In the genomic region with DNA sequence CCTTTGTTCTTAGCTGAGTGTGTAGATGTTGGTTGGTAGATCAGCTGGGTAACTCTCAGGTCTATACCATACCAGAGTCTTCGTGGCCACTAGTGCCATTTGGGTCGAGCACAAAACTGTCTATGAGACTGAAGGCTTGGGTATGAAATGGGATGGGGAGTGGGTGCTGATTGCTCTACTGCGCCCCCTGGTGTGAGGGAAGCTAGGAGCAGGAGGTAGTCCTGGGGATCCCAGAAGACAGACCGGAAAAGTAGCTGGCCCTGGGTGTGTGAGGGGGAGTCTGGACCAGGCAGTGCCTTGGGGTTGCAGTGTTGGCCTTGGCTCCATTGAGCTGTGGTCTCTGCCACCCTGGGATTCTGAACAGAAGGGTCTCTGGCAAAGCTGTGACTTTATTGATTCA, we compare ENCODE assay signal across 10 mouse cellular contexts. TPM values are rescaled to one million over a fixed set of nuclear protein-coding genes. Genes with fewer than 3 reads are reported as not detected.
A peak's percentile ranks its signal among the peaks of the same experiment; 100 is the strongest.
DNase-seq lines count a peak whose midpoint lies in the region; ATAC-seq lines count a peak whose summit lies in the region.
"Had no signal": no experiment of that assay in that cellular context is flagged by ENCODE, and none has a peak within 500 bp of the region (broad histone marks: within the 10 kb centered on the region; RNA-seq: fewer than 3 reads in every experiment).

No protein-coding gene starts in this region.

- WGBS in embryonic facial prominence, embryonic 10.5 days: 72% methylated on average over 4 of the region's 4 CpGs
- 73% methylated on average over 4 of the region's 4 CpGs for WGBS in neural tube, embryonic 15.5 days

- ATAC-seq in megakaryocyte progenitor cell, adult 5-6 weeks (replicated peaks; ENCODE audit: poor library complexity): peak; percentile 40
- no peak for ATAC-seq in neural tube, embryonic 15.5 days (ENCODE audit: low FRiP score)

- H3K4me1 ChIP-seq in embryonic facial prominence, embryonic 10.5 days: no peaks in the 10 kb centered on the region
- H3K4me1 ChIP-seq in neural tube, embryonic 15.5 days: peaks cover 18% of the 10 kb centered on the region

- peaks cover 55% of the 10 kb centered on the region for H3K36me3 ChIP-seq in embryonic facial prominence, embryonic 10.5 days (replicated peaks)
- peaks cover 49% of the 10 kb centered on the region for H3K36me3 ChIP-seq in neural tube, embryonic 15.5 days

- no peak overlapping the region for H3K4me3 ChIP-seq in embryonic facial prominence, embryonic 10.5 days
- no peak overlapping the region for H3K4me3 ChIP-seq in neural tube, embryonic 15.5 days (replicated peaks)
- H3K4me3 ChIP-seq: hindbrain, embryonic 15.5 days; neural tube, embryonic 13.5 days had no signal

- H3K27ac ChIP-seq in embryonic facial prominence, embryonic 10.5 days (replicated peaks): no peak overlapping the region
- no peak overlapping the region for H3K27ac ChIP-seq in neural tube, embryonic 15.5 days (replicated peaks)
- H3K27ac ChIP-seq: hindbrain, embryonic 15.5 days; neural tube, embryonic 13.5 days had no signal

- peak; percentile 39 to 63 for DNase-seq in cerebellum, postnatal 25 days
- DNase-seq in cerebellum, adult 9-10 months: no peak
- peak; percentile 57 for DNase-seq in right cerebral cortex, postnatal 14 days
- DNase-seq in right cerebral cortex, postnatal 25 days: no peak
- DNase-seq in embryonic facial prominence, embryonic 10.5 days (ENCODE audit: low spot score): peak; percentile 37
- DNase-seq in thymus, postnatal 4 days: peak; percentile 91

- no peak overlapping the region for H3K9ac ChIP-seq in neural tube, embryonic 15.5 days (replicated peaks)
- H3K9ac ChIP-seq: hindbrain, embryonic 15.5 days; neural tube, embryonic 13.5 days had no signal

- H3K4me2 ChIP-seq in neural tube, embryonic 15.5 days: no peak overlapping the region
- H3K4me2 ChIP-seq: hindbrain, embryonic 15.5 days; neural tube, embryonic 13.5 days had no signal

- no peaks in the 10 kb centered on the region for H3K27me3 ChIP-seq in embryonic facial prominence, embryonic 10.5 days (replicated peaks; ENCODE audit: low read depth, poor library complexity, severe bottlenecking)
- no peaks in the 10 kb centered on the region for H3K27me3 ChIP-seq in neural tube, embryonic 15.5 days (replicated peaks)
- H3K27me3 ChIP-seq: hindbrain, embryonic 15.5 days; neural tube, embryonic 13.5 days had no signal

- H3K9me3 ChIP-seq in embryonic facial prominence, embryonic 10.5 days: no peaks in the 10 kb centered on the region
- no peaks in the 10 kb centered on the region for H3K9me3 ChIP-seq in neural tube, embryonic 15.5 days (replicated peaks)
- H3K9me3 ChIP-seq: hindbrain, embryonic 15.5 days; neural tube, embryonic 13.5 days had no signal

RNA-seq across cellular contexts. Expression of a gene that starts 48.3 kb away (rescaled TPM):
- polyA plus RNA-seq in embryonic facial prominence, embryonic 10.5 days (2016; fragmentation: Nextera tagmentation; extraction: Ambion mirVana): 11.7 and 13.1 TPM in 2 replicates
- 25.0 and 26.5 TPM in 2 replicates for total RNA-seq in megakaryocyte progenitor cell, adult 5-6 weeks (2015)
- 37.6 and 45.7 TPM in 2 replicates for total RNA-seq in megakaryocyte progenitor cell, adult 5-6 weeks (2017)
- 26.4 and 27.5 TPM in 2 replicates for polyA plus RNA-seq in neural tube, embryonic 15.5 days (2015; fragmentation: Nextera tagmentation; extraction: Ambion mirVana)

Comparison
In these comparisons a context has a peak if more than half of its experiments do, and no peak if none do; other contexts are left out.
1. DNase-seq: peak in cerebellum, postnatal 25 days (2 of 2), right cerebral cortex, postnatal 14 days (single experiment), embryonic facial prominence, embryonic 10.5 days (single experiment) and thymus, postnatal 4 days (single experiment); none in cerebellum, adult 9-10 months (single experiment) and right cerebral cortex, postnatal 25 days (single experiment).